Mouse (Mus musculus): Measurements from ENCODE around the gene Olfr855.

- TF ChIP-seq POLR2A (IDR thresholded peaks at IDR 0.05; ENCODE audit: borderline replicate concordance, control insufficient read depth, low read depth, low read length) (no peak), CTCF (IDR thresholded peaks at IDR 0.05; ENCODE audit: control insufficient read depth, insufficient read depth, low read length) (no peak)
These were observed at the start of gene Olfr855 for GRCm38 (mm10) chr9:19582317-19582716.
